In genomic region chr5:120106424-120107073, GRCm38 (mm10) we compare ENCODE assay signal across 9 mouse cellular contexts. TPM values are rescaled to one million over a fixed set of nuclear protein-coding genes. Genes with fewer than 3 reads are reported as not detected.
DNase-seq lines count a peak whose midpoint lies in the region; ATAC-seq lines count a peak whose summit lies in the region.
"Had no signal": no experiment of that assay in that cellular context is flagged by ENCODE, and none has a peak within 500 bp of the region (broad histone marks: within the 10 kb centered on the region; RNA-seq: fewer than 3 reads in every experiment).

No protein-coding gene starts in this region.

- peak; percentile 70 for DNase-seq in forebrain, embryonic 11.5 days (ENCODE audit: low spot score)
- peak; percentile 56 for DNase-seq in neural tube, embryonic 10.5 days (ENCODE audit: extremely low spot score, low spot score)
- DNase-seq in embryo, embryonic 9.5 days (ENCODE audit: extremely low spot score), result peak; percentile 56
- peak; percentile 26 for DNase-seq in lung, postnatal 25 days (ENCODE audit: low spot score)
- DNase-seq in urinary bladder, postnatal 14 days (ENCODE audit: low spot score), result no peak
- no peak for DNase-seq in yolk sac, embryonic 10.5 days (ENCODE audit: low spot score)

- H3K36me3 ChIP-seq in forebrain, embryonic 11.5 days (ENCODE audit: control insufficient read depth, insufficient read depth, low read length), result no peaks in the 10 kb centered on the region
- H3K36me3 ChIP-seq in forebrain, embryonic 12.5 days (replicated peaks), result no peaks in the 10 kb centered on the region
- H3K36me3 ChIP-seq in neural tube, embryonic 15.5 days, result no peaks in the 10 kb centered on the region
- H3K36me3 ChIP-seq: neural tube, embryonic 12.5 days had no signal

- no peaks in the 10 kb centered on the region for H3K27me3 ChIP-seq in forebrain, embryonic 11.5 days (ENCODE audit: control insufficient read depth, insufficient read depth, low read length)
- H3K27me3 ChIP-seq in forebrain, embryonic 12.5 days, result peaks cover 32% of the 10 kb centered on the region
- H3K27me3 ChIP-seq in neural tube, embryonic 15.5 days (replicated peaks), result peaks cover 12% of the 10 kb centered on the region; the same call in 1 of the 2 replicates

- H3K4me2 ChIP-seq in forebrain, embryonic 11.5 days (ENCODE audit: low read depth, low read length, severe bottlenecking), result no peak overlapping the region
- no peak overlapping the region for H3K4me2 ChIP-seq in forebrain, embryonic 12.5 days
- H3K4me2 ChIP-seq in neural tube, embryonic 15.5 days, result no peak overlapping the region
- H3K4me2 ChIP-seq: neural tube, embryonic 12.5 days had no signal

- 28% methylated on average over 12 of the region's 12 CpGs for WGBS in forebrain, embryonic 11.5 days
- 27% methylated on average over 12 of the region's 12 CpGs for WGBS in forebrain, embryonic 12.5 days
- WGBS in neural tube, embryonic 15.5 days, result 35% methylated on average over 12 of the region's 12 CpGs

- H3K4me3 ChIP-seq in forebrain, embryonic 11.5 days (ENCODE audit: low read depth, low read length), result no peak overlapping the region
- H3K4me3 ChIP-seq in forebrain, embryonic 12.5 days (replicated peaks), result no peak overlapping the region
- no peak overlapping the region for H3K4me3 ChIP-seq in neural tube, embryonic 15.5 days (replicated peaks)
- H3K4me3 ChIP-seq: neural tube, embryonic 12.5 days had no signal

- H3K27ac ChIP-seq in forebrain, embryonic 11.5 days (ENCODE audit: low read depth, low read length), result no peak overlapping the region
- H3K27ac ChIP-seq in forebrain, embryonic 12.5 days, result no peak overlapping the region
- H3K27ac ChIP-seq in neural tube, embryonic 15.5 days (replicated peaks), result no peak overlapping the region
- H3K27ac ChIP-seq: neural tube, embryonic 12.5 days had no signal

- no peak for ATAC-seq in forebrain, embryonic 11.5 days (replicated peaks; ENCODE audit: low FRiP score)
- no peak for ATAC-seq in forebrain, embryonic 12.5 days (ENCODE audit: low FRiP score)
- no peak for ATAC-seq in neural tube, embryonic 15.5 days (ENCODE audit: low FRiP score)

- no peaks in the 10 kb centered on the region for H3K4me1 ChIP-seq in forebrain, embryonic 11.5 days (replicated peaks; ENCODE audit: control insufficient read depth, insufficient read depth, low read length)
- no peaks in the 10 kb centered on the region for H3K4me1 ChIP-seq in forebrain, embryonic 12.5 days
- H3K4me1 ChIP-seq in neural tube, embryonic 15.5 days, result no peaks in the 10 kb centered on the region
- H3K4me1 ChIP-seq: neural tube, embryonic 12.5 days had no signal

- H3K9me3 ChIP-seq in forebrain, embryonic 11.5 days (ENCODE audit: control insufficient read depth, low read length), result no peaks in the 10 kb centered on the region
- no peaks in the 10 kb centered on the region for H3K9me3 ChIP-seq in forebrain, embryonic 12.5 days
- no peaks in the 10 kb centered on the region for H3K9me3 ChIP-seq in neural tube, embryonic 15.5 days (replicated peaks)
- H3K9me3 ChIP-seq: neural tube, embryonic 12.5 days had no signal

- H3K9ac ChIP-seq in forebrain, embryonic 11.5 days (ENCODE audit: low read length), result no peak overlapping the region
- H3K9ac ChIP-seq in forebrain, embryonic 12.5 days, result no peak overlapping the region
- no peak overlapping the region for H3K9ac ChIP-seq in neural tube, embryonic 15.5 days (replicated peaks)
- H3K9ac ChIP-seq: neural tube, embryonic 12.5 days had no signal

RNA-seq across cellular contexts. Expression of gene Rbm19, which starts 9.7 kb away (rescaled TPM):
- 24.6 and 28.2 TPM in 2 replicates for polyA plus RNA-seq in forebrain, embryonic 11.5 days (2014; fragmentation: Nextera tagmentation; extraction: Ambion mirVana)
- polyA plus RNA-seq in forebrain, embryonic 12.5 days (2016; fragmentation: Nextera tagmentation; extraction: Ambion mirVana), result 27.5 and 32.9 TPM in 2 replicates
- polyA plus RNA-seq in neural tube, embryonic 15.5 days (2015; fragmentation: Nextera tagmentation; extraction: Ambion mirVana), result 18.7 and 20.2 TPM in 2 replicates

Comparison
In these comparisons a context has a peak if more than half of its experiments do, and no peak if none do; other contexts are left out.
1. DNase-seq: peak in forebrain, embryonic 11.5 days (single experiment), neural tube, embryonic 10.5 days (single experiment), embryo, embryonic 9.5 days (single experiment) and lung, postnatal 25 days (single experiment); none in urinary bladder, postnatal 14 days (single experiment) and yolk sac, embryonic 10.5 days (single experiment).